Mouse (Mus musculus) heart, postnatal 0 days (tissue): ENCODE data around the gene Gatb. TPM values are rescaled to one million over a fixed set of nuclear protein-coding genes. Genes with fewer than 3 reads are reported as not detected.

Experiments used
- ATAC-seq: fragments of 200-750 bp; cut with Nextera tagmentation; 2 replicates; pipeline ENCODE4 v1.8.0; 2017; ENCODE audit warnings: low read depth, moderate number of reproducible peaks, moderate library complexity; ENCODE audit not compliant: insufficient read depth
- DNase-seq: peaks from one replicate; pipeline ENCODE4 v3.0.0-alpha.2; 2016; ENCODE audit warnings: low spot score
- H3K27ac ChIP-seq: fragments of 300-500 bp; sonication (generic); 2 replicates; pipeline ENCODE4 v1.5.1; 2014; ENCODE audit warnings: low read depth, mild to moderate bottlenecking
- H3K27me3 ChIP-seq: fragments of 300-500 bp; sonication (generic); 2 replicates; pipeline ENCODE4 v1.6.1; 2014; ENCODE audit warnings: low read length, mixed read lengths; ENCODE audit not compliant: control insufficient read depth, insufficient read depth
- H3K36me3 ChIP-seq: fragments of 300-500 bp; sonication (generic); replicated peaks from 2 replicates; pipeline ENCODE4 v1.6.1; 2014; ENCODE audit warnings: low read length, mixed read lengths; ENCODE audit not compliant: control insufficient read depth, insufficient read depth
- H3K4me1 ChIP-seq: fragments of 300-500 bp; sonication (generic); 2 replicates; pipeline ENCODE4 v1.6.1; 2014; ENCODE audit warnings: antibody characterized with exemption; ENCODE audit not compliant: control insufficient read depth, insufficient read depth
- H3K4me2 ChIP-seq: fragments of 300-500 bp; sonication (generic); 2 replicates; pipeline ENCODE4 v1.6.1; 2014; ENCODE audit warnings: low read depth, mild to moderate bottlenecking, low read length, moderate library complexity
- H3K4me3 ChIP-seq: fragments of 300-500 bp; sonication (generic); 2 replicates; pipeline ENCODE4 v1.5.1; 2014; ENCODE audit warnings: low read depth, low read length
- H3K9ac ChIP-seq: fragments of 300-500 bp; sonication (generic); replicated peaks from 2 replicates; pipeline ENCODE4 v1.6.1; 2014; ENCODE audit warnings: low read depth, low read length, mixed read lengths
- H3K9me3 ChIP-seq: fragments of 300-500 bp; sonication (generic); replicated peaks from 2 replicates; pipeline ENCODE4 v1.6.1; 2016; ENCODE audit warnings: low read length; ENCODE audit not compliant: control insufficient read depth
- CTCF ChIP-seq: IDR thresholded peaks from 2 replicates; pipeline ENCODE4 v1.5.1; 2016; ENCODE audit warnings: antibody characterized with exemption, control low read depth, low read depth
- EP300 ChIP-seq: IDR thresholded peaks from 2 replicates; pipeline ENCODE4 v1.6.1; 2016; ENCODE audit warnings: antibody characterized with exemption, low read depth
- WGBS: fragments of 180-500 bp; shearing (Covaris S2); extraction: QIAGEN DNeasy Blood & Tissue Kit; methylation state at CpG from one replicate; pipeline ENCODE4 v1.1.7; 2014; 5-methylcytosine and 5-hydroxymethylcytosine counted together
- polyA plus RNA-seq: library from polyadenylated mRNA; unstranded; fragments of >200 nt; fragmentation: Nextera tagmentation; extraction: Ambion mirVana; gene quantifications from 2 replicates; pipeline ENCODE4 v1.2.1, GENCODE M21; 2015
- total RNA-seq: library from RNA; depleted of rRNA; stranded (reverse); fragments of >200 nt; gene quantifications from 2 replicates; pipeline ENCODE4 v1.2.3, GENCODE M21; 2014; ENCODE audit warnings: low replicate concordance

The Gatb gene
- total and polyA plus RNA-seq, 2 experiments from 2014 or later, result 27.9 to 40.3 TPM

DNA sequence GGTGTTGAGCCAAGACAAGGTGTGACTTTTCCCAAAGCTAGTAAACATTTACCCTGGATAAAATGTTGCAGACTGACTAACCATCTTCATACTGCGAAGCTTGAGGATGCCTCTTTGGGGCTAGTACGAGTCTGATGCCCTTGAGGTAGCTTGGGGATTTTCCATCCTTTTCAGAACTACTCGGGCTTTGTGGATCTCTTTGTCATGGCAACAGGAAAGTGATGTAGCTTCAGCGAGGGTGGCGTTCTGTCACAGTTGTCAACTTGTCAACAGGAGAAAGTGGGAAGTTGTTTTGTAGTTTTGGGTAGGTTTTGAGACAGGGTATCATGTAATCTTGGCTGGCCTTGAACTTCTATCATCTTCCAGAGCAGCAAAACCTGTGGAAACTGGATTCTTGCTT lies 45.4 kb downstream of the Gatb start:
- ATAC-seq, result no peak
- Histone ChIP-seq H3K27ac (no peak overlapping the region), H3K4me2 (no peak overlapping the region), H3K36me3 (peaks cover 9% of the 10 kb centered on the region; the same call in 1 of the 2 replicates), H3K27me3 (no peaks in the 10 kb centered on the region), H3K4me3 (no peak overlapping the region), H3K9me3 (no peaks in the 10 kb centered on the region), H3K4me1 (no peaks in the 10 kb centered on the region), H3K9ac (no peak overlapping the region)
- no peak for DNase-seq
- TF ChIP-seq CTCF (no peak), EP300 (no peak)
- WGBS, result 78% methylated on average over 5 of the region's 5 CpGs

GRCm38 (mm10) chr3:85619751-85620150 lies 45.8 kb downstream of the Gatb start:
- TF ChIP-seq EP300 (no peak), CTCF (no peak)
- peaks cover 9% of the 10 kb centered on the region; the same call in 1 of the 2 replicates for H3K36me3 ChIP-seq
- no peak overlapping the region for H3K9ac ChIP-seq
- no peaks in the 10 kb centered on the region for H3K27me3 ChIP-seq
- H3K4me3 ChIP-seq, result no peak overlapping the region
- DNase-seq, result no peak
- 98% methylated on average over 1 of the region's 1 CpGs for WGBS
- no peak for ATAC-seq
- H3K4me1 ChIP-seq, result no peaks in the 10 kb centered on the region
- no peak overlapping the region for H3K27ac ChIP-seq
- H3K9me3 ChIP-seq, result no peaks in the 10 kb centered on the region
- H3K4me2 ChIP-seq, result no peak overlapping the region

DNA sequence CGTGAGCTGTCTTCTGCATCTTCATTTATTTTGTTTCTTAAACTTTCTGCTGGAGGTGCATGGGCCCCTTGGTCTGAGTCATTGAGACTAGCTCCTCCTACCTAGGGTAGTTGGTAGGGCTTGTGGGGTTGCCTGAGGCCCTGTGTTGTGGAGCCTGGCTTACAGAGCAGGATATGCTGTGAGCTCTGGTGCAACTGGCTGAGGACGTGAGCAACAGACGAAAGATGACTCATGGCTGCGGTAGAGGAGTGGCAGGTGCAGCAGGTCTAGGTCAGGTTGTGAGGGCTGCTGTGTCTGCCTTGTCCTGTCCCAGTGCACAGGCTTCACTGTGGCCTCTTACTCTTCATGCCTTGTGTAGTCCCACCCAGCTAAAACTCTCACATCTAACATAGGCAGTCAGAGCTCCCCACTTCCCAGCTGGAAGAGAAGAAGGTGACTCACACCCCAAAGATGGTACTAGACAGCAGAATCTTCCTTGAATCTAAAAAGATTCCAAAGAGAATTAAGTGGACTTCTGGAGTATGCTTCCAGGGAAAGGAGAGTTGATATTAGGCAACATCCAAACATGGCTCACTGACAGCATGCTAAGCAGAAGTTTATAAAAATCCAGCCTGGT lies 56.1 kb downstream of the Gatb start:
- no peaks in the 10 kb centered on the region for H3K4me1 ChIP-seq
- H3K27ac ChIP-seq, result no peak overlapping the region
- H3K9ac ChIP-seq, result no peak overlapping the region
- no peaks in the 10 kb centered on the region for H3K9me3 ChIP-seq
- H3K4me3 ChIP-seq, result no peak overlapping the region
- H3K27me3 ChIP-seq, result no peaks in the 10 kb centered on the region
- ATAC-seq (no peak), DNase-seq (no peak)
- no peaks in the 10 kb centered on the region for H3K36me3 ChIP-seq
- H3K4me2 ChIP-seq, result no peak overlapping the region
- WGBS, result 88% methylated on average over 4 of the region's 4 CpGs
- TF ChIP-seq CTCF (no peak), EP300 (no peak)

DNA sequence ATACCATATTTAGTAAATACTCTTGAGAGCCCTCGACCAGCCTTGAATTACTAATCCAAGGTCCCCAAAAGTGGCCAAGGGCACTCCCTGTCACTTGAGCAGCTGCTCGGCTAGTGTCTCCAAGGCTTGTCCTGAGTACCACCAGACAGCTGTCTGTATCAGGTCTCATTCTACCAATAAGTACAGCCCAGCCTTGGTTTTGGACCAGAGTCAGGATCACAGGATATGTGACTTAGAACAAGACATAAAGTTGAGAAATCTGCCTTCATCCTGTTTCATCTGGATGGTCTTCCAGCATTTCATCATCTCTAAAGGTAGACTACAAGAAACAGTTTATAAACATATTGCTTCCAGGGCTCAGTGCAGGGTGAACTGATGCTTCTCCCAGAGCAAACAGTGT lies 59.8 kb downstream of the Gatb start:
- no peak overlapping the region for H3K27ac ChIP-seq
- 54% methylated on average over 2 of the region's 2 CpGs for WGBS
- H3K9me3 ChIP-seq, result no peaks in the 10 kb centered on the region
- H3K36me3 ChIP-seq, result no peaks in the 10 kb centered on the region
- H3K4me2 ChIP-seq, result no peak overlapping the region
- TF ChIP-seq EP300 (no peak), CTCF (no peak)
- ATAC-seq (no peak), DNase-seq (no peak)
- H3K9ac ChIP-seq, result no peak overlapping the region
- no peaks in the 10 kb centered on the region for H3K27me3 ChIP-seq
- peaks cover 28% of the 10 kb centered on the region for H3K4me1 ChIP-seq
- no peak overlapping the region for H3K4me3 ChIP-seq

GRCm38 (mm10) chr3:85634389-85635125 lies 60.6 kb downstream of the Gatb start:
- 89% methylated on average over 8 of the region's 8 CpGs for WGBS
- no peak for ATAC-seq
- no peak overlapping the region for H3K27ac ChIP-seq
- H3K9me3 ChIP-seq, result no peaks in the 10 kb centered on the region
- no peaks in the 10 kb centered on the region for H3K36me3 ChIP-seq
- H3K4me1 ChIP-seq, result peaks cover 28% of the 10 kb centered on the region
- no peak for DNase-seq
- no peak overlapping the region for H3K4me2 ChIP-seq
- no peak for TF ChIP-seq CTCF
- H3K4me3 ChIP-seq, result no peak overlapping the region
- no peak overlapping the region for H3K9ac ChIP-seq
- H3K27me3 ChIP-seq, result no peaks in the 10 kb centered on the region

DNA sequence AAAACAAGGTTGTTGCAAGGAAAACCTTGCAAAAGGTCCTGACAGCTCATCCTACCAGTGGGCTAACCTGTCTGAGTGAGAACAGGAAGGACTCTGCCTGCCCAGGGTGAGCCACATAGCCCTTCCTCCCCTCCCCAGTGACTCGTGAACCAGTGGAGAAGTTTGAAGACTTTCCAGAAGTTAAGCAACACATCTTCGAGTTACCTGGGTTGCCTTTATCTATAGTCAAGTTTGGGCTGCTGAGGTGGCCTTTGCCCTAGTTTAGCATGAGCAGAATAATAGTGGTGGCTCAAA lies 61.2 kb downstream of the Gatb start:
- Histone ChIP-seq H3K27ac (0 out of 2 replicates have a peak overlapping the region, but pooled peaks have one; percentile 2), H3K4me3 (no peak overlapping the region), H3K27me3 (no peaks in the 10 kb centered on the region), H3K9ac (no peak overlapping the region), H3K4me2 (no peak overlapping the region), H3K9me3 (no peaks in the 10 kb centered on the region), H3K36me3 (no peaks in the 10 kb centered on the region), H3K4me1 (peaks cover 28% of the 10 kb centered on the region)
- 56% methylated on average over 2 of the region's 2 CpGs for WGBS
- DNase-seq, result no peak
- ATAC-seq, result no peak
- TF ChIP-seq CTCF, result no peak
- TF ChIP-seq EP300, result no peak
